Mouse (Mus musculus) 3134 (cell line): ENCODE data around the gene Tfeb.

Experiments used
- DNase-seq: peaks from one replicate; pipeline ENCODE4 v3.0.0-alpha.2; 2011; ENCODE audit warnings: low spot score; ENCODE audit not compliant: insufficient read length; ENCODE audit errors: extremely low read depth

Tfeb gene

DNA sequence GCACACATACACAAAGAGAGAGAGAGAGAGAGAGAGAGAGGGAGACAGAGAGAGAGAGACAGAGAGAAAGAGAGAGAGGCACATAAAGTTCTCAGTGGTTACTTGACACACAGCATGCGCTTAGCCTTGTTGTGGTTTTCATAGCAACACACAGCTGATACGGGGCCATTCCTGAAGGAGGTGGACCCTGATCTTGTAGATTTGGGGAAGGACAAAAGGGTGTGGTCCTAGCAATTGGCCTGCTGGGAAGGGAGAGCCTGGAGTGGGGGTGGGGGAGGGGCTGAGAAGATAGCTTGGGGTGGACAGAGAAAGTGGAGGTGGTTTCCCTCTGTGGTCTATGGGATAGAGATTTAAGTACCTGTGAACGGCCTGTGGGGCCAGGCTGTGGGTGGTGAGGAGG lies 26.8 kb upstream of the Tfeb start:
- DNase-seq, result no peak

DNA sequence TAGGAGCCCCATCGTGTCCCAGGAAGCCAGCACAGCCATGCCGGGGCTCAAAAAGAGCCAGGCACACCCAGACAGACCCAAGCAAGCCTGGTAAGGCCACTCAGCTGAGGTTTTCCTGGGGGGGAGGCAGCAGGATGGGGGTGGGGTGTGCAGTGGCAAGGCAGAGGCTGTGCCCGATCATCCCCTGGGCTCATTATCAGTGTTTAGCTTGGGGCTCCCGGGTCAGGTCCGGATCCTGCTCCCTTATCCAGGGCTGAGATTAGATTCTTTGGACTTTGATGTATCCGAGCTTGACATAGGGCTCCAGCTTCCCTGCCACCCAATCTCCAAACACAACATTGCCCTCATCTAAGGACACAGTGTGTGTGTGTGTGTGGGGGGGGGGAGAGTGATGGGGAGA lies 24.9 kb upstream of the Tfeb start:
- DNase-seq, result no peak

DNA sequence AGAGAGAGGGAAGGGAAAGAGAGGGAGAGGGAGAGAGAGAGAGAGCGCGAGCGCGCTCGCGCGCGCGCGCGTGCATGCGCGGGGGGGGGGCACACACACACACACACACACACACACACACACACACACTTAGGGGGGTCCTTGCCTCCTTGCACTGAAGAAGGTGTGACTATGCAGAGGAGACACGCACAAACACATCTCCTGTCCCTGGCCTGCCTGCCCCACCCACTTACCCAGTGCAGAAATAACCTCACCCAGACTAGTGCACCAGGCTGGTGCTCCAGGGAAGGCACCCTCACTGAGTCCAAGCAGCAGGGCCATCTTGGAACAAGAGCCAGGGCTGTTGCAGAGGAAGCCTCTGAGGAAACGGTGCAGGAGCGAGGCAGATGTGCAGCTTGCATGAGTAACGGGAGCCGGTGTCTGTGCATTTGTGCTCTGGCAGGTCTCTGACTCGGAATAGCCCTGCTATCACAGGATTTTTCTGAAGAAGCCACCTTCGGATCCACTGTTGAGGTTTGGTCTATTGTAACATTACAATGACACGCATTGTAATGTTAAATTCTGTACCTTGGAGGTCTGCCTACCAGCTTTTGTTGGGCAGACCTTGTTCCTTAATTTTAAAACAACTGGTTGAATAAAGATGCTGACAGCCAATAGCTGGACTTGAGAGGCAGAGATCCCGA lies 23.8 kb upstream of the Tfeb start:
- no peak for DNase-seq

DNA sequence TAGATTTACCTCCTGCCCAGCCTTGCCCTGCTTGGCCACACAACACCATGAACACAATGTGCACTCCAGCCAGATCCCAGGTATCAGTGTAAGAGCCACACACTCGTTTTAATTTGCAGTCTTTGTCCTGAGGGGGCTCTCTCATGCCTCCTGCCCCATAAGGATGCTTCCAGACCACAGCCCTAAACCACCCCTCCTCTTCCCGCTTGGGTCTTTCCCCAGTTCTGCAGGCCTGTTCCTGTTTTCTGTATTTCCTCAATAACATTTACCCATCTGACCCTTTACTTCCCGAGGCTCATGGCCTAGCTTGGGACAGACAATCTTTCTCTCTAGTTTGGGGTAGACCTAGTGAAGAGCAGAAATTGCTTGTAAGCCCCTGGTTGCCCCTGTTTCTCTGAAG lies 21.8 kb upstream of the Tfeb start:
- no peak for DNase-seq

DNA sequence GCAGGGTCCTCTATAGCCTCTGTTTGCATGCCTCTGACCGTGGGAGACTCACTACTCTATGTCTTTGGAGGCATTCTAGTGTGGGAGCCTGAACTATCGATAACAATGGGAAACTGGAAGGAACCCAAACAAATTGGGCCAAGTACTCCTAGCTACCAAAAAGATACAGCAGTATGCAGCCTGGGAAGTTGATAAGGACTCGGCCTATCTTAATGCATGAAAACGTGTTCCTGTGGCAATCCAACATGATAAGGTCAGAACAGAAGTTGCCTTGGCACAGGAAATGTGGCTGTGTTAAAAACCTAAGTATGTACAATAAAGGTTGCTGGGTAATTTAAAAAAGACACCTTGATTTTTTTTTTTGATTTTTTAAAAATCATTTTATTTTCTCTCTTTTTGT lies 15.6 kb upstream of the Tfeb start:
- no peak for DNase-seq

DNA sequence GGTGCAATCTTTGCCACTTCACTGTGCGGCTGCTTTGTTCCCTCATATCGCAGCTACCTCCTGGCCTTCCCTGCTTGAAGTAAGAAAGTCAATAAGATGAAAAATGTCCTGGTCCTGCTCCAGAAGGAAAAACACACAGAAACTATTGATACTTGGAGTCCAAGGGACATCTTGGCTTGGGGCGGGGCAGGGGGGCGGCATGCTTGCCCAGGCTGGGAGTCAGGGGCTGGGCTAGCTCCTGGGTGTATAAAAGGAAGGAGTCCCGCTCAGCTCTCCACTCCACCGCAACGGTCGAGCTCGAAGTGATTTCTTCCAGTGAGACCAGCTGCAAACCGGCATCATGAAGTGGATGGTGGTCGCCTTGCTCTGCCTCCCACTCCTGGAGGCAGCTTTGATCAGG lies 10.3 kb upstream of the Tfeb start, which contains the start of gene Pgc:
TSS of gene Pgc (plus strand) at position 277 of the 400 bp plus-strand sequence.
- DNase-seq, result no peak

DNA sequence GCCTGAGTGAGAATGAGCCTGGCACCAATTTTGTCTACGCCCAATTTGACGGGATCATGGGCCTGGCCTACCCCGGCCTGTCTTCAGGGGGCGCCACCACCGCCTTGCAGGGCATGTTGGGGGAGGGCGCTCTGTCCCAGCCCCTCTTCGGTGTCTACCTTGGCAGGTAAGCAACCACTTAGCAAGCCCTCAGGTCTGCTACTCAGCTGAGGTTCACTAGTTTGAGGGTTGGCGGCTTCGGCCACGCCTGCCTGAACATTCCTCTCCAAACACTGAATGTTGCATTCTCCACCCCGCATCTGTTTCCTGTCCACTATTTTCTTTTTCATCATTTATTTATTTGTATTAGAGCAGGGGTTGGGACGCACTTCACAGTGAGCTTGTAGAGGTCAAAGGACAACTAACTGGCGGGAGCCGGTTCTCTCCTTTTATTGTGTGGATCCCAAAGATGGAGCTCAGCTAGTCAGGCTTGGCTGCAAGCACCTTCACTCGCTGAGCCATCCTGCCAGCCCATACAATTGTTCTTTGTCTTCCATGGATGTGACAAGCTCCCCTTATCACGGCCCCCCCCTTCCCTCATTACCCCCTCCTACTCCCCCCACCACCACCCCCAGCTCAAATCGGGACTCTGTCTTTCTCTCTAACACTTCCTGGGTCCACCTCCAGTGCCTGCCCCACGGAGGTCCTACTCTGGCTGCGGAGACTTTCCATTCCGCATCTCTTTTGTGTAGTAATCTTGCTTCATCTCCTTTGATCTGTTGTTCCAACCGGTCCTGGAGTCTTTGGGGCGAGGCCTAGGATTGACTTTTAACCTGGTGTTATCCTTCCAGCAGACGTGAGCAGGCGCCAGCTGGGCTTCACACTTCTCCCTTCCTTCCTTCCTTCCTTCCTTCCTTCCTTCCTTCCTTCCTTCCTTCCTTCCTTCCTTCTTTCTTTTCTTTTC lies 5.9 kb upstream of the Tfeb start:
- DNase-seq, result no peak

DNA sequence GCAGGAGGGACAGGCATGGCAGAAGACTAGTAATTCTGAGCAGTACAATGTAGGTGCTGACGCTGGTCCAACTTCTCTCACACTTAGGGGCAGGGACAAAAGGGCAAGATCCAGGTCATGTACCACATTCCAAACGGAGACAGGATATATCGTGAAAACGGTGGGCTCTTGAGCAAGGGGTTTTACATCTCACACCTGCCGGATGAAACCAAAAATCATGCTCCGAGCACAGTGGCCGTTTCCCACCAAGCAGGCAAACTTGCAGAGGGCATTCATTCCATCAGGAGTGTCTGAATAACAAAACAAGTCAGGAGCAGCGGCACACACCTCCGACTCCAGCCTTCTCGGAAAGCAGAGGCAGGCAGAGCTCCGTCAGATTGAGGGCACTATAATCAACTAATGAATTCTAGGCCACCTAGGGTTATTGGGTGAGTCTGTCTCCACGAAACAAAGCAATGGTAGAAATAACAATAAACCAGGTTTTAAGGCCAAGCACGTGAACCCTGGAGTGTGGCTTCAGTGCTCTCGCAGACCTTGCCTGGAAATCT lies 1.2 kb upstream of the Tfeb start:
- no peak for DNase-seq

DNA sequence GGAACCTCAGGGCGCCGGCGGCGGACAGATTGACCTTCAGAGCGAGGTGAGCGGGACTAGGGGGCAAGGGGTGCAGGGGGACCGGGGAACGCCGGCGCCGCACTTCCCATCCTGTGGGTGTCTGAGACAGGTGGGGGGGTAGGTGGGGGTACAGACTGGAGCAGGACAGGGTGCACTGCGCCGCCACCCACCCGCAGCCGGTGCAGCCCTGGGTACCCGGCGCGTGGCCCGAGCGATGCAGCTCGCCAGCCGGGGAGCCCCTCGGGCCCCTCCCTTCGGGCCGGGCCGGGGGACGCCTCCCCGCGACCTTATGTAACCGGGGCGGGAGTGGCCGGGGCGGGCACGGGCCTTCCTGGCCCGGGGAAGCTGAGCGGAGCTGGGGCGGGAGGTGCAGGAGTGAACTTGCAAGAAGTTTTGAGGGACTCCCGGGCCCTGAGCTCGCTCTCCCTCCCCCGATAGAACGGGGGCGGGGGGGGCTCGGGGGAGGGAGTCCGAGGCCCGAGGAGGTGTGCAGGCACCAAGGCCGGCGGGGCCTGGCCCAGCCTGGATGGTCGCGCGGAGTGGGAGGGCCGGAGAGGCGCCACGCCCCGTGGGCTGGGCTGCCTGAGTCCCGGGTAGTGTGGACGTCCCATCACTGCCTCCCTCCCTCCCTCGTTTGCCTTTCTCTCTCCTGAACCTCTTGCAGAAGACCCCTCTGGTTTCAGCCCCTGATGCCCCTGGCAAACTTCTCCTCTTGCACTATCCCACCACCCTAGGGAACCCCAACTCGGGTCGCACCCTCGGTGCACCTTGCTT lies 638 bp downstream of the Tfeb start:
- peak; percentile 95 for DNase-seq

DNA sequence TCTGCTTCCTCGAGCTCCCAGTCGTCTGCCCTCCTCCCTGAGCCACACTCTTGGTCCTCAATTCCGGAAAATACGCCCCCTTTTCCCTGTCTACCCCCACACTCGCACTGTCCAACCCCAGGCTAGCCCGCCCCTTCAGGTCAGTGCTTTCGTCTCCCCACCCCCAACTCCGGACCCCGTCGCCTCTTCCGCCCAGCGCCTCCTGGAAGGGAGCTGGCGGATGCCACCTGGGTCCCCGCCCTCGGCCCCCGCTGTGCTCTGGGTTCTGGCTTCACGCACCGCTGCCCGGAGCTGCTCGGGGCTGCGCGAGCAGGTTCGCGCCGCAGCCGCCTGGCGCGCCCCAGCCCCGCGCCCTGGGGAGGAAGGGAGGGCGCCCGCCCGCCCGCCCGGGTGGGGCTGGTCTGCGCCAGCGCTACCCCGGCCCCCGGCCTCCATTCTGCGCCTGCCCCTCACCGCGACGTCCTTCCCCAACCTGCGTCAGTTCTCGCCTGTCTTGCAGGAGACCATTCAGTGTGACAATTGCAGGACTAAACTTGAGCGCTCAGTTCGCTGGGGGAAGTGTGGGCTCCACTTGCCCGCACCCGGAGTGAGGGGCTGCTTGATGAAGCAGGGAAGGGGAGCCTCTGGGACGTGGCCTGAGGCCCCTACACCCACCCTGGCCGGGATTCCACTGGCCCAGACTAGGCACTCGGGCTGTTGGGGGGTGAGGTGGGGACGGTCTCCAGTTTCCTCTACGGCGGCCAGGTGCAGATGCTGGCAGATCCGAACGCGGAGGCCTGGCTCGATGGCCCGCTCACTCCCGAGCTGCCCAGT lies 1.4 kb downstream of the Tfeb start:
- no peak for DNase-seq

DNA sequence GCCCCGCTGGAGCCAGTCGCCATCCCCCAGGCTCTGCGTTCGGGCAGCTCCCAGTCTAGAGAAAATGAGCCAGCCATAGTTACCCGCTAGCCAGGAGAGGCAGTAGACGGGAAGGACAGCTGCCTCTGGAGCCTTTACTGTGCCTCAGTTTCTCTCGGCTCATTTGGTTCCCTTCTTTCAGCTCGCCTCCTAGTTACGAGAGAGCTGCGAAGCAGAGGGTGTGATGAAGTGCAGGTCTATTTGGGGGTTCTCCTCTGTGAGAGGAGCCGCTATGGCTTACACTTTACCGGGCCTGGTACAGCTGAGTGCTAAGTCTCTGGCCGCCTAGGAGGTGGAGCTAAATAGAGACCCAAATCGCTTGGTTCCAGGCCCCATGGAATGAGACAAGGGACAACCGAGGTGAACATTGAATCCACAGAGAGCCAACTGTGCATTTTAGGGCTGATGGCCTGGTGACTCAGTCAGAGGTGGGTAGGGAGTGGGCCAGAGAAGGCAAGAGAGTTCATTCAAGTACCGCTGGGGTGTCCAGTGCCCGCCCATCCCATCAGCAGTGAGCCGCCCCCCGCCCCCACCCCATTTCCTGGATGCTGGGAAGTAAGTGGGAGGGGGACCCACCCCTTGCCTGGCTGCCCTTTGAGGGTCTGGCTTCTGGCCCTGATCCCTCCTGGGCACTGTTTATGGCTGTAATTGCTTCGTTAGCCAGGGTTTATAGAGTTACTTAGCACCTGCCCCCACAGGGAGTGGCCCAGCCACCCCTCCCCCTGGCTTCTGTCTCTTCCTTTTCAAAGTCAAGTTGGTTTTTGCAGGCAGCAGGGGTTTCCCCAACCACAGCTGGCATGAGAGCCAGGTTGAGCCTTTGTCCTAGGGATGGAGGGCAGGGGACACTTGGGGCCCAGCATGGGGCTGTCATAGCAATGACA lies 2.3 kb downstream of the Tfeb start:
- peak; percentile 49 for DNase-seq

DNA sequence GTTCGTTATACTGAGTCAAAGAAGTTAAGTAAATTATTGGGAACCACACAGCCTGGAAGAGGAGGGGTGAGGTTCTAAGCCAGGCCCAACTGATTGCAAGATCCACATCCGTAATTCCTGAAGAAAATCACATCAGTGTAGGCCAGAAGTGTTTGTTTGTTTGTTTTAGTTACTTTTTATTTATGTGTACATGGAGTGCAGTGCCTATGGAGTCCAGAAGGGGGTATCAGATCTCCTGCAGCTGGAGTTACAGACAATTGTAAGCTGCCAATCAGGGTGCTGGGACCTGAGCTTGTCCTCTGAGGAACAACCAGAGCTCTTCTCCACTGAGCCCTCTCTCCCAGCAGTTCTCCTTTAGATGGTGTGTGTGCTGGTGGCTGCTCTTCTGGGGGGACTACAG lies 3.4 kb downstream of the Tfeb start:
- DNase-seq, result no peak

DNA sequence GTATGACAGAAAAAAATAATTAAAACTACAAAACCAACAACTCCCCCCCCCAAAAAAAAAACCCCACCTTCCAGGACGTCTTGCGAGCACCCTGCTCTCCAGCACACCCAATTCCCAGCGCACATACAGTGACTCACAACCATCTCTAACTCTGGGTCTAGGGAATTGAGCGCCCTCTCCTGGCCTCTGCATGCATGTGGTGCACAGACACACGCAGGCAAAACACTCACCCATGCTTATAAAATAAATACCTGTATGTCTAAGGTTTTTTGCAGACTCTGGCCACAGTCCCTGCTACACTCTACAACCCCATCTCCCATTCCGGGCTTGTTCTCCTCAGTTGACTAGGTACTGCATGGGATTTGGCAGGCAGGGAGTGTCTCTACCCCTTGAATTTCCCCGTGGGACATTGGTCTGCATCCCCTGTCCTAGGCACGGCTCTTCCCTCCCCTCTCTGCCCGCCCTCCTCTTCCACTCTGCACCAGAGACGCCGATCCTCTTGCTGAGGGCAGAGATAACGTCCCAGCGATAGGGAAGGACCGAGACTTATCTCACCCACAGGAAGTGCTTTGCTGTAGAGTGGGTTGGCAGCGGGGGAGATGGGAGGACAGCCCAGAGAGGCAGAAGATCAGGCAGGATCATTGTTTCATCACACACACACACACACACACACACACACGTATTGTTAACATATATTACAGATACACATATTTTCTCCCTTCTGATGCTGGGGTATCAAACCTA lies 6.3 kb downstream of the Tfeb start:
- no peak for DNase-seq

DNA sequence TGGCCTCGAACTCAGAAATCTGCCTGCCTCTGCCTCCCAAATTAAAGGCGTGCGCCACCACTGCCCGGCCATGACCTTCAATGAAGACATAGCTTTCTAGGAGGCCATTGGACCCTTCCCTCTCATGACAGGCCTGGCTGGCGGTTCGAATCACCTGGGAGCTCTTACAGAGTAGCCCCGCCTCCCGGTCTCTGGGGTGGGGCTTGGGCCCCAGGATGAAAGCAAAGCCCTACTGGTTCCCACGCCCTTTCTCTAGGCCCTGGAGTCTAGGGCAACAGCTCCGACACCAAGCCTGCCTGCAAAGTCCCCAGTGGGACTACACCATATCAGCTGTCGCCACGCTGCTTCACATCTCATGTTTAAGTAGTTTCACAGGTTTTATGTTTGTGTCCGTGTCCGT lies 7.3 kb downstream of the Tfeb start:
- no peak for DNase-seq

DNA sequence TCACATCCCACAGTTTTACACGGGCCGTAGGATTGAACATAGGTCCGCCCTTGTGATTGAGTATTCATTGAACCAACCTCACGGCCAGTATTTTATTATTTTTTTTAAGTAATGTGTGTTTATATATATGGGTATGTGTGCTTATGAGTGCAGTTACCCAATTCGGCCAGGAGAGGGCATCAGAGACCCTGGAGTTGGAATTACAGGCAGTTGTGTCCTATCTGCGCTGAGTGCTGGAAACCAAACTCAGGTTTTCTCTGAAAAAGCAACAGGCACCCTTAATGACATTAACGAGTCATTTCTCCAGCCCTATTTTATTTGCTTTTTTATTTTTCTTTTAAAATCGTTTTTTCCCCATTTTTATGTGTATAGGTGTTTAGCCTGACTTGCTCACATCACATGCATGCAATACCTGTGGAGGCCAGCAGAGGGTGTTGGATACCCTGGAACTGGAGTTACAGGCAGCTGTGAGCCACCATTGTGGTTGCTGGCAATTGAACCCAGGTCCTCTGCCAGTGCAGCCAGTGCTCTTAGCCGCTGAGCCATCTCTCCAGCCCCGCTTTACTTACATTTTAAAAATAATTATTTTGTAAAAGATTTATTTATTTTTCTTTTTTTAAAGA lies 8.0 kb downstream of the Tfeb start:
- DNase-seq, result no peak

DNA sequence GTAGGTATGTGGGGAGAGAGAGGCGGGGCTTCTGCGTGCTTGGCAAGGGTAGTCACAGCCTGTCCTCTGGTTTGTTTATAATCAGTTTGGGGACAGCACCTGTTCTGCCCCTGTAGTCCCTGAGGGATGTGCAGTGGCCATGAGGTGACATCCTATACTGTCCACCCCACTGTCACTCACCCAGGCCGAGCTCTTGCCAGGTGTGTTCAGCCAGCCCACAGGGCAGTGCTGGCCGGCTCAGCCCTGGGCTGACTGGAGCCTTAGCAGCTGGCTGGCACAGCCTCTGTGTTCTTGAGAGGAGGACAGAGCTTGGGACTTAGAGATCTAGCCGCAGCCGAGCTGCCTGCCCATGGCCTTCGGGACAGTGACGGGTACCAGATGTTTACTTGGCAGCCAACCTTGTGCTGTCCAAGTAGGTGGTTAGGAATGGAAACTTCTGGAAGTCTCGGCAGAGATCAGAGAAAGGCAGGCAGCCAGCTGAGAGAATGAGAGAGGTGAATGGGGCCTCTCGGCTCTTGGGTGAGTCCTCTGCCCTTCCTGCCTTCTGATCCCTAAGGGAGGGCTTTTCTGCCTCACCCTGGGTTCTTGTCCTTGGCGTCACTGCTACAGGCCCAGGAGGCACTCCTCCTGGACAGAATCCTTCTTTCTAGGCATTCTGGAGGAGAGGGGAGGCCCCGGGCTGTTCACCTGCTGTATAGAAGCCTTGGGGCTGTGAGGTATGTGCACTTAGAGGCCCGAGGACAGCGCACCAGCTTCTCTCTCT lies 12.1 kb downstream of the Tfeb start:
- peak; percentile 79 for DNase-seq

DNA sequence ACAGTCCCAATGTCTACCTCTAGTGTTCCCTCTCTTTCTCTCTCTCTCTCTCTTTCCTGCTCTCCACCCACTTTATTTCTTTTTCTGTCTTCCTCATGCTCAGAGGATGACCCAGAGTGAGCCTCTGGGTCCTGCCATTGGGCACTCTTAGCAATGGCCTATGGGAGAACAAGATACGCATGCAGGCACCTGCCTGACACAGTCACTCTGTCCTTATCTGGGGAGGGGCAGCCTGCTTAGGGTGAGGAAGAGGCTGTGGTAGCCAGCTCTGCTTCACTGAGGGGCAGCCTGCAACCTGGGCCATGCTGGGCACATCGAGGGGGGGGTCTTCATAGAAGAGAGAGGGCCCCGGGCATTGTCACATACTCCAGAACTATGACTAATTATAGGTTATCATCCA lies 12.8 kb downstream of the Tfeb start:
- DNase-seq, result no peak
